8 mouse cellular contexts compared by ENCODE assay signal in genomic region chr7:122445056-122445455, GRCm38 (mm10).
DNase-seq lines count a peak whose midpoint lies in the region; ATAC-seq and TF ChIP-seq lines count a peak whose summit lies in the region.

No protein-coding gene starts in this region.

- intact Hi-C loops in gastrocnemius, adult 2 months (cut with DNase I) = no loop called here

- H3K9ac ChIP-seq in neural tube, embryonic 15.5 days (replicated peaks) = no peak overlapping the region

- peak; percentile 60 for TF ChIP-seq CTCF in gastrocnemius, adult 2 months (IDR thresholded peaks at IDR 0.05)
- TF ChIP-seq CTCF in lung, adult 2 months (IDR thresholded peaks at IDR 0.05; ENCODE audit: insufficient read depth, low read length) = peak; percentile 58

- no peaks in the 10 kb centered on the region for H3K9me3 ChIP-seq in neural tube, embryonic 15.5 days (replicated peaks)

- TF ChIP-seq POLR2A in lung, adult 2 months (IDR thresholded peaks at IDR 0.05; ENCODE audit: borderline replicate concordance, extremely low read depth, low read depth, low read length) = no peak

- DNase-seq in gastrocnemius, adult 2 months = no peak
- DNase-seq in gastrocnemius, adult 18-20 months (ENCODE audit: low spot score) = no peak
- DNase-seq in neural tube, embryonic 10.5 days (ENCODE audit: extremely low spot score, low spot score) = peak; percentile 27
- peak; percentile 47 for DNase-seq in cerebellum, adult 9-11 months
- no peak for DNase-seq in lung, adult 2 months
- peak; percentile 24 to 70 for DNase-seq in spleen, postnatal 10 days (ENCODE audit: low spot score in 2 of 2)
- no peak for DNase-seq in layer of hippocampus, adult 9-10 months (ENCODE audit: low spot score)

- no peaks in the 10 kb centered on the region for H3K4me1 ChIP-seq in neural tube, embryonic 15.5 days
- no peaks in the 10 kb centered on the region for H3K4me1 ChIP-seq in lung, adult 2 months (ENCODE audit: control insufficient read depth, insufficient read depth, low read length)

- H3K4me3 ChIP-seq in gastrocnemius, adult 2 months = no peak overlapping the region
- H3K4me3 ChIP-seq in neural tube, embryonic 15.5 days (replicated peaks) = no peak overlapping the region
- no peak overlapping the region for H3K4me3 ChIP-seq in lung, adult 2 months (replicated peaks; ENCODE audit: extremely low read depth, low read depth, low read length)

- H3K36me3 ChIP-seq in neural tube, embryonic 15.5 days = no peaks in the 10 kb centered on the region

- no peak overlapping the region for H3K27ac ChIP-seq in gastrocnemius, adult 2 months
- no peak overlapping the region for H3K27ac ChIP-seq in neural tube, embryonic 15.5 days (replicated peaks)

- WGBS in neural tube, embryonic 15.5 days = 52% methylated on average over 6 of the region's 6 CpGs
- 61% methylated on average over 6 of the region's 6 CpGs for WGBS in lung, adult 2 months

- no peak overlapping the region for H3K4me2 ChIP-seq in neural tube, embryonic 15.5 days

- no peaks in the 10 kb centered on the region for H3K27me3 ChIP-seq in neural tube, embryonic 15.5 days (replicated peaks)

- ATAC-seq in neural tube, embryonic 15.5 days (ENCODE audit: low FRiP score) = no peak

Comparison
In these comparisons a context has a peak if more than half of its experiments do, and no peak if none do; other contexts are left out.
1. DNase-seq: peak in neural tube, embryonic 10.5 days (single experiment), cerebellum, adult 9-11 months (single experiment) and spleen, postnatal 10 days (2 of 2); none in gastrocnemius, adult 2 months (single experiment), gastrocnemius, adult 18-20 months (single experiment), lung, adult 2 months (single experiment) and layer of hippocampus, adult 9-10 months (single experiment).